Mouse (Mus musculus): ENCODE measurements around the gene Gm49387.

DNA sequence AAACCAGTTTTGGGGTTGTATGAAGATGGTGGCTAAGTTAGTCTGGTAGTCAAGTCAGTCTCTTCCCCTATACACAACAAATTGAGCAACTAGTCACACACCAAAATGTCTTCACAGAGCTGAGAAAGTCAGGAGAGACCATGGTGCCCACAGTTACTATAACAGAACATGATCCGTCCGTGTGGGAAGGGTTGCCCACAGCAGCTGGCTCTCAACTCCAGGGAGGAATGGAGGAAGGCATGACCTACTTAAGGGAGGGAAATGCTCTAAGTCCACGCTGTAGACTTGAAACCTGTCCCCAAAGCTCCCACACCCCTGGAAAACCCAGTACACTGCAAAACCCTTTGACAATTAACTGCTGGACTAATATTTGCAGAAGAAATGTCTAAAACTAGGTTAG lies 130.4 kb downstream of the Gm49387 start:
- no peak for TF ChIP-seq CTCF (IDR thresholded peaks at IDR 0.05; ENCODE audit: extremely low read depth, insufficient read depth, insufficient read length, insufficient replicate concordance)
- TF ChIP-seq POLR2A (IDR thresholded peaks at IDR 0.05; ENCODE audit: low read depth, low read length): no peak
